Mouse (Mus musculus) gastrocnemius, adult 2 months (tissue): Measurements from ENCODE around the gene Clec10a. TPM values are rescaled to one million over a fixed set of nuclear protein-coding genes. Genes with fewer than 3 reads are reported as not detected.
"Not testable (repeated sequence)": the region's sequence is repeated elsewhere in the genome, so short reads cannot be mapped to it uniquely, and the experiment has no call there.

Experiments used
- DNase-seq: peaks from one replicate; pipeline ENCODE4 v3.0.0; 2022
- H3K27ac ChIP-seq: fragments of 200-600 bp; 2 replicates; pipeline ENCODE4 v1.8.1; 2022; ENCODE audit warnings: mild to moderate bottlenecking
- H3K4me3 ChIP-seq: fragments of 200-600 bp; 2 replicates; pipeline ENCODE4 v1.8.1; 2022; ENCODE audit warnings: mild to moderate bottlenecking, moderate library complexity
- CTCF ChIP-seq: fragments of 200-600 bp; IDR thresholded peaks from 2 replicates; pipeline ENCODE4 v1.8.1; 2022; ENCODE audit warnings: antibody characterized with exemption, mild to moderate bottlenecking, moderate library complexity
- intact Hi-C: fragments of 180-260 bp; cut with DNase I; formaldehyde crosslinking; loops from one replicate; pipeline ENCODE4 v1.15.1; 2025
- long read RNA-seq, 2 experiments: library from polyadenylated mRNA; stranded (forward); transcript quantifications; one replicate each; pipeline ENCODE4 v2.0.0; 2021
- total RNA-seq, 2 experiments: library from RNA; stranded (reverse); gene quantifications; 2 replicates each; pipeline ENCODE4 v1.2.3; 2021

Clec10a gene
- 1 to 10 TPM; 2.1 to 2.7 TPM for total RNA-seq
- long read RNA-seq, experiment 1, partial matches to known transcripts: 0 of 2 reads
- long read RNA-seq, experiment 1, other reads (novel, unspliced or antisense): 0 of 2 reads
- long read RNA-seq, experiment 2: 0 reads

GRCm38 (mm10) chr11:70155897-70156296, at the start of gene Clec10a:
Clec10a (plus strand) TSS chr11:70156197.
- intact Hi-C loops, DNase-seq, H3K4me3 ChIP-seq, H3K27ac ChIP-seq: not testable (repeated sequence)

GRCm38 (mm10) chr11:70107085-70107484, 48.9 kb upstream of the Clec10a start:
- no peak overlapping the region for H3K27ac ChIP-seq
- intact Hi-C loops: no loop called here
- no peak overlapping the region for H3K4me3 ChIP-seq
- no peak for DNase-seq
- TF ChIP-seq CTCF: no peak

GRCm38 (mm10) chr11:70110146-70110545, 45.9 kb upstream of the Clec10a start:
- intact Hi-C loops: no loop called here
- Histone ChIP-seq H3K4me3 (no peak overlapping the region), H3K27ac (no peak overlapping the region)
- TF ChIP-seq CTCF: peak; percentile 66
- DNase-seq: peak; percentile 31

- intact Hi-C loops: no loop called here
- TF ChIP-seq CTCF: no peak
- no peak overlapping the region for H3K27ac ChIP-seq
- peak; percentile 32 for DNase-seq
- no peak overlapping the region for H3K4me3 ChIP-seq
Measured at GRCm38 (mm10) chr11:70114562-70114961, 41.4 kb upstream of the Clec10a start.

GRCm38 (mm10) chr11:70115901-70116300, 40.1 kb upstream of the Clec10a start:
- Histone ChIP-seq H3K4me3 (no peak overlapping the region), H3K27ac (no peak overlapping the region)
- no peak for DNase-seq
- no peak for TF ChIP-seq CTCF
- intact Hi-C loops: no loop called here

GRCm38 (mm10) chr11:70129926-70130379, 26.0 kb upstream of the Clec10a start, which contains the start of gene Mgl2:
Mgl2 (plus strand) TSS chr11:70130329.
- peak within 1 kb of the TSS; percentile 40 for H3K4me3 ChIP-seq
- DNase-seq: no peak
- no peak within 1 kb of the TSS for H3K27ac ChIP-seq
- intact Hi-C loops: no loop called here
- no peak for TF ChIP-seq CTCF

- intact Hi-C loops, H3K4me3 ChIP-seq, H3K27ac ChIP-seq, DNase-seq: not testable (repeated sequence)
Measured at GRCm38 (mm10) chr11:70135001-70135400, 21.0 kb upstream of the Clec10a start.

GRCm38 (mm10) chr11:70135925-70136324, 20.1 kb upstream of the Clec10a start:
- DNase-seq, H3K4me3 ChIP-seq, intact Hi-C loops, H3K27ac ChIP-seq: not testable (repeated sequence)

- H3K4me3 ChIP-seq: no peak overlapping the region
- no peak for DNase-seq
- no peak for TF ChIP-seq CTCF
- intact Hi-C loops: no loop called here
- H3K27ac ChIP-seq: no peak overlapping the region
Measured at GRCm38 (mm10) chr11:70139171-70139570, 16.8 kb upstream of the Clec10a start.

- intact Hi-C loops: no loop called here
- TF ChIP-seq CTCF: peak; percentile 28
Measured at GRCm38 (mm10) chr11:70151072-70151471, 4.9 kb upstream of the Clec10a start.

GRCm38 (mm10) chr11:70162336-70162735, 6.3 kb downstream of the Clec10a start:
- Histone ChIP-seq H3K4me3 (no peak overlapping the region), H3K27ac (no peak overlapping the region)
- no peak for TF ChIP-seq CTCF
- DNase-seq: no peak
- intact Hi-C loops: no loop called here

More at GRCm38 (mm10) chr11:70151072-70151471, 4.9 kb upstream of the Clec10a start:
- DNase-seq: no peak
- no peak overlapping the region for H3K4me3 ChIP-seq
- H3K27ac ChIP-seq: no peak overlapping the region

- Histone ChIP-seq H3K4me3 (peak overlapping the region; percentile 44), H3K27ac (no peak overlapping the region)
- DNase-seq: peak; percentile 30
- intact Hi-C loops: no loop called here
- TF ChIP-seq CTCF: no peak
Measured at GRCm38 (mm10) chr11:70165972-70166921, 10.2 kb downstream of the Clec10a start.

- Histone ChIP-seq H3K4me3 (peak overlapping the region; percentile 2), H3K27ac (no peak overlapping the region)
- DNase-seq: no peak
- no peak for TF ChIP-seq CTCF
- intact Hi-C loops: no loop called here
Measured at GRCm38 (mm10) chr11:70168136-70168535, 12.1 kb downstream of the Clec10a start.

- H3K27ac ChIP-seq, DNase-seq, intact Hi-C loops: not testable (repeated sequence)
Measured at GRCm38 (mm10) chr11:70169471-70169870, 13.5 kb downstream of the Clec10a start.

More at GRCm38 (mm10) chr11:70169471-70169870, 13.5 kb downstream of the Clec10a start:
- H3K4me3 ChIP-seq: not testable (repeated sequence)
